ENCODE assay signal across 19 mouse cellular contexts in genomic region chr8:10654922-10655518, GRCm38 (mm10).
DNase-seq lines count a peak whose midpoint lies in the region; ATAC-seq and TF ChIP-seq lines count a peak whose summit lies in the region.
"Had no signal": no experiment of that assay in that cellular context is flagged by ENCODE, and none has a peak within 500 bp of the region (broad histone marks: within the 10 kb centered on the region; RNA-seq: fewer than 3 reads in every experiment).

No protein-coding gene starts in this region.

- WGBS in liver, embryonic 14.5 days (ENCODE audit: insufficient replicate concordance) = 34% methylated on average over 9 of the region's 9 CpGs

- H3K4me2 ChIP-seq in liver, embryonic 14.5 days (ENCODE audit: low read depth) = peak overlapping the region; percentile 29; the same call in 1 of the 2 replicates
- H3K4me2 ChIP-seq: midbrain, embryonic 13.5 days had no signal

- H3K9me3 ChIP-seq in liver, embryonic 14.5 days (ENCODE audit: control insufficient read depth, low read length) = no peaks in the 10 kb centered on the region
- H3K9me3 ChIP-seq: midbrain, embryonic 13.5 days had no signal

- peak; percentile 75 for TF ChIP-seq EP300 in liver, embryonic 14.5 days (IDR thresholded peaks at IDR 0.05; ENCODE audit: low read depth)

- H3K27me3 ChIP-seq in liver, embryonic 14.5 days (ENCODE audit: control insufficient read depth, insufficient read depth, low read length) = no peaks in the 10 kb centered on the region
- H3K27me3 ChIP-seq: midbrain, embryonic 13.5 days had no signal

- no peaks in the 10 kb centered on the region for H3K36me3 ChIP-seq in liver, embryonic 14.5 days (replicated peaks; ENCODE audit: control insufficient read depth, insufficient read depth, low read depth)
- H3K36me3 ChIP-seq: midbrain, embryonic 13.5 days had no signal

- ATAC-seq in liver, embryonic 14.5 days (ENCODE audit: insufficient read depth) = peak; percentile 76
- no peak for ATAC-seq in activated CD4-positive, CD25-positive, alpha-beta regulatory T cell, adult 4 months
- ATAC-seq: forebrain, postnatal 0 days; hindbrain, embryonic 16.5 days; midbrain, embryonic 13.5 days had no signal

- no peak overlapping the region for H3K9ac ChIP-seq in liver, embryonic 14.5 days (replicated peaks)
- H3K9ac ChIP-seq: forebrain, postnatal 0 days; midbrain, embryonic 13.5 days had no signal

- H3K27ac ChIP-seq in liver, embryonic 14.5 days = no peak overlapping the region; the same call in 1 of the 2 replicates
- H3K27ac ChIP-seq: gastrocnemius, adult 2 months; midbrain, embryonic 13.5 days had no signal

- H3K4me3 ChIP-seq in liver, embryonic 14.5 days (ENCODE audit: insufficient read depth in 1 of 2, low read depth in 2 of 2, low read length in 2 of 2) = no peak overlapping the region
- H3K4me3 ChIP-seq: gastrocnemius, adult 2 months; midbrain, embryonic 13.5 days had no signal

- peaks cover 7 to 9% of the 10 kb centered on the region in 2 experiments for H3K4me1 ChIP-seq in liver, embryonic 14.5 days (replicated peaks; ENCODE audit: control insufficient read depth in 2 of 2, insufficient read depth in 2 of 2, low read length in 1 of 2)
- H3K4me1 ChIP-seq: midbrain, embryonic 13.5 days had no signal

- peak; percentile 38 for DNase-seq in ovary, adult 18-20 months (ENCODE audit: low spot score)
- no peak for DNase-seq in ovary, postnatal 10 days (ENCODE audit: low spot score)
- DNase-seq in c-Kit-positive CD71-positive TER-119-negative erythroid progenitor cells, embryonic 14.5 days (ENCODE audit: low read depth) = peak; percentile 63
- DNase-seq in liver, embryonic 14.5 days (ENCODE audit: low read depth in 3 of 3, low spot score in 3 of 3) = peak; percentile 37 to 46 (median 43)
- no peak for DNase-seq in cerebellum, adult 11-12 months
- DNase-seq in right cerebral cortex, adult 2 months (ENCODE audit: low spot score in 2 of 2) = no peak
- DNase-seq: adrenal gland, postnatal 14 days; cerebellum, postnatal 25 days; forebrain, postnatal 0 days; gastrocnemius, adult 2 months; kidney, adult 18-20 months; kidney, postnatal 10 days; left cerebral cortex, postnatal 4 days; lung, adult 18-20 months; lung, postnatal 36 days; right cerebral cortex, postnatal 25 days had no signal

- TF ChIP-seq CTCF in liver, embryonic 14.5 days (IDR thresholded peaks at IDR 0.05; ENCODE audit: low read depth) = no peak

Comparison
In these comparisons a context has a peak if more than half of its experiments do, and no peak if none do; other contexts are left out.
1. DNase-seq: peak in ovary, adult 18-20 months (single experiment), c-Kit-positive CD71-positive TER-119-negative erythroid progenitor cells, embryonic 14.5 days (single experiment) and liver, embryonic 14.5 days (3 of 3); none in ovary, postnatal 10 days (single experiment), cerebellum, adult 11-12 months (single experiment) and right cerebral cortex, adult 2 months (0 of 2).